Mouse (Mus musculus) thymus, postnatal 14 days (tissue): ENCODE measurements around the gene Clec2d.

ENCODE experiments used
- DNase-seq: peaks from one replicate; pipeline ENCODE4 v3.0.0; 2021

Gene Clec2d

GRCm38 (mm10) chr6:129228935-129229773 is 48.7 kb downstream of the Clec2d start:
- peak; percentile 19 for DNase-seq

GRCm38 (mm10) chr6:129229774-129230578 is 49.6 kb downstream of the Clec2d start:
- no peak for DNase-seq

- DNase-seq, result no peak
Observed at GRCm38 (mm10) chr6:129232005-129232841, 51.8 kb downstream of the Clec2d start.

- peak; percentile 64 for DNase-seq
Observed at GRCm38 (mm10) chr6:129232842-129233205, 52.4 kb downstream of the Clec2d start.

GRCm38 (mm10) chr6:129233366-129233954 is 53.0 kb downstream of the Clec2d start:
- DNase-seq, result no peak

- no peak for DNase-seq
Observed at GRCm38 (mm10) chr6:129233955-129234369, 53.5 kb downstream of the Clec2d start.

- peak; percentile 74 for DNase-seq
Observed at GRCm38 (mm10) chr6:129234456-129235360, 54.3 kb downstream of the Clec2d start.

- DNase-seq, result no peak
Observed at GRCm38 (mm10) chr6:129235855-129236461, 55.5 kb downstream of the Clec2d start.
